Mouse (Mus musculus) thymus, adult 2 months (tissue): ENCODE results near the gene Gm49416.

ENCODE experiments used
- CTCF ChIP-seq: fragments of 200-500 bp; IDR thresholded peaks from 2 replicates; pipeline ENCODE4 v1.5.1; 2012; ENCODE audit warnings: mild to moderate bottlenecking, control low read depth, low read length, moderate library complexity, borderline replicate concordance; ENCODE audit not compliant: control insufficient read depth, poor library complexity, insufficient read depth; ENCODE audit errors: extremely low read depth
- POLR2A ChIP-seq: fragments of 200-500 bp; IDR thresholded peaks from 2 replicates; pipeline ENCODE4 v1.6.1; 2012; ENCODE audit warnings: mild to moderate bottlenecking, low read length, control low read depth, moderate library complexity; ENCODE audit not compliant: control insufficient read depth, poor library complexity, insufficient read depth; ENCODE audit errors: extremely low read depth

DNA sequence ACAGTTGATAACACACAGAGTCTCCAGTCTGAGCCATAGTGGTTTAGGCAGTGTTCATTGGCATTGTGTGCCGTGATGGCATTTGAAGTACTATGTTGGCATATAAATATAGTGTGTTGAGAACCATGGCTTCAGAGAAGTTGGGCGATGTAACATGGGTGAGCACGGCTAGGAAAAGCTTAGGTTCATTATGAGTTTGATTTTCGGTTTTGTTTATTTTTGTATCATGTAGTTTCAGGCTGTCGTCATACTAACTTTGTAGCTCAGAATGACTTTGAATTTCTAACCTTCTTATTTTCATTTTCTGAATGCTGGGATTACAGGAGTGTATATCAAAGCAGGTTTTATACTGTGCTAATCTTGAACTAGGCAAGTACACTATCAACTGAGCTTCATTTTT lies 14.7 kb downstream of the Gm49416 start:
- TF ChIP-seq CTCF, result no peak
- TF ChIP-seq POLR2A, result no peak
